Mouse (Mus musculus): ENCODE measurements around the gene Vmn1r214. TPM values are rescaled to one million over a fixed set of nuclear protein-coding genes. Genes with fewer than 3 reads are reported as not detected.

Vmn1r214 gene
- polyA plus RNA-seq, 1 experiment from 2014 or later, result not detected

- Histone ChIP-seq H3K4me1 (ENCODE audit: control insufficient read depth, low read depth, low read length) (no peaks in the 10 kb centered on the region), H3K9ac (ENCODE audit: low read depth, low read length) (no peak overlapping the region), H3K4me2 (ENCODE audit: low read depth, low read length) (no peak overlapping the region), H3K27me3 (ENCODE audit: control insufficient read depth, insufficient read depth, low read depth, low read length) (no peaks in the 10 kb centered on the region), H3K36me3 (ENCODE audit: control insufficient read depth, insufficient read depth) (no peaks in the 10 kb centered on the region), H3K27ac (ENCODE audit: low read length) (no peak overlapping the region), H3K9me3 (replicated peaks; ENCODE audit: control insufficient read depth, low read length) (no peaks in the 10 kb centered on the region), H3K4me3 (ENCODE audit: low read depth, low read length) (no peak overlapping the region)
- no peak for ATAC-seq (ENCODE audit: low read depth)
- 70% methylated on average over 2 of the region's 2 CpGs for WGBS (ENCODE audit: insufficient replicate concordance)
Measured at GRCm38 (mm10) chr13:23069312-23069711, 39.1 kb downstream of the Vmn1r214 start.

Other genes starting within 250 kb of the Vmn1r214 start
- gene Vmn1r209, start 220.7 kb upstream of the Vmn1r214 start, polyA plus RNA-seq (2015; fragmentation: Nextera tagmentation; extraction: Ambion mirVana), result not detected in 2 replicates
- not detected in 2 replicates for gene Vmn1r210, start 199.1 kb upstream of the Vmn1r214 start, polyA plus RNA-seq (2015; fragmentation: Nextera tagmentation; extraction: Ambion mirVana)
- not detected in 2 replicates for gene Vmn1r211, start 172.9 kb upstream of the Vmn1r214 start, polyA plus RNA-seq (2015; fragmentation: Nextera tagmentation; extraction: Ambion mirVana)
- gene Vmn1r212, start 146.2 kb upstream of the Vmn1r214 start, polyA plus RNA-seq (2015; fragmentation: Nextera tagmentation; extraction: Ambion mirVana), result not detected in 2 replicates
- gene Vmn1r213, start 22.8 kb upstream of the Vmn1r214 start, polyA plus RNA-seq (2015; fragmentation: Nextera tagmentation; extraction: Ambion mirVana), result not detected in 2 replicates
- gene Vmn1r215, start 37.6 kb downstream of the Vmn1r214 start, polyA plus RNA-seq (2015; fragmentation: Nextera tagmentation; extraction: Ambion mirVana), result not detected in 2 replicates
- gene Vmn1r217, start 87.8 kb downstream of the Vmn1r214 start, polyA plus RNA-seq (2015; fragmentation: Nextera tagmentation; extraction: Ambion mirVana), result not detected in 2 replicates
- not detected in 2 replicates for gene Vmn1r218, start 102.7 kb downstream of the Vmn1r214 start, polyA plus RNA-seq (2015; fragmentation: Nextera tagmentation; extraction: Ambion mirVana)
- not detected in 2 replicates for gene Vmn1r219, start 128.9 kb downstream of the Vmn1r214 start, polyA plus RNA-seq (2015; fragmentation: Nextera tagmentation; extraction: Ambion mirVana)
- gene Vmn1r220, start 157.6 kb downstream of the Vmn1r214 start, polyA plus RNA-seq (2015; fragmentation: Nextera tagmentation; extraction: Ambion mirVana), result not detected in 2 replicates
- not detected in 2 replicates for gene Vmn1r221, start 183.7 kb downstream of the Vmn1r214 start, polyA plus RNA-seq (2015; fragmentation: Nextera tagmentation; extraction: Ambion mirVana)
- not detected in 2 replicates for gene Vmn1r222, start 205.5 kb downstream of the Vmn1r214 start, polyA plus RNA-seq (2015; fragmentation: Nextera tagmentation; extraction: Ambion mirVana)
- gene Vmn1r223, start 216.7 kb downstream of the Vmn1r214 start, polyA plus RNA-seq (2015; fragmentation: Nextera tagmentation; extraction: Ambion mirVana), result not detected in 2 replicates

Measured in liver, embryonic 16.5 days (tissue).